Mouse (Mus musculus): Measurements from ENCODE around the gene Cox14. TPM values are rescaled to one million over a fixed set of nuclear protein-coding genes. Genes with fewer than 3 reads are reported as not detected.

The Cox14 gene
- 67.5 and 74.7 TPM in 2 replicates for polyA plus RNA-seq (2015; fragmentation: Nextera tagmentation; extraction: Ambion mirVana)

GRCm38 (mm10) chr15:99725341-99726155, at the start of gene Cox14:
Gene Cox14, plus strand, starts transcription at chr15:99725618.
- peaks cover 20% of the 10 kb centered on the region for H3K36me3 ChIP-seq (replicated peaks)
- H3K4me2 ChIP-seq: peak within 1 kb of the TSS; percentile 85
- peak; percentile 87 for ATAC-seq (ENCODE audit: insufficient read depth)
- H3K9ac ChIP-seq: peak within 1 kb of the TSS; percentile 92
- H3K27ac ChIP-seq (replicated peaks): peak within 1 kb of the TSS; percentile 86
- WGBS (ENCODE audit: insufficient replicate concordance): under 1% methylated on average over 68 of the region's 68 CpGs
- peaks cover 44% of the 10 kb centered on the region for H3K4me1 ChIP-seq (replicated peaks)
- H3K9me3 ChIP-seq (replicated peaks): peaks cover 3% of the 10 kb centered on the region; the same call in 1 of the 2 replicates
- 0 out of 2 replicates have a peak, but pooled peaks cover 4% of the 10 kb centered on the region for H3K27me3 ChIP-seq
- H3K4me3 ChIP-seq (replicated peaks): peak within 1 kb of the TSS; percentile 94

- no peaks in the 10 kb centered on the region for H3K36me3 ChIP-seq (replicated peaks)
- H3K4me2 ChIP-seq: no peak overlapping the region
- no peak for ATAC-seq (ENCODE audit: insufficient read depth)
- H3K27ac ChIP-seq (replicated peaks): no peak overlapping the region
- H3K9me3 ChIP-seq (replicated peaks): no peaks in the 10 kb centered on the region
- H3K4me3 ChIP-seq (replicated peaks): no peak overlapping the region
- no peak overlapping the region for H3K9ac ChIP-seq
- WGBS (ENCODE audit: insufficient replicate concordance): 48% methylated on average over 8 of the region's 8 CpGs
- peaks cover 82% of the 10 kb centered on the region for H3K27me3 ChIP-seq
- H3K4me1 ChIP-seq (replicated peaks): peaks cover 4% of the 10 kb centered on the region; the same call in 1 of the 2 replicates
These were observed 48.3 kb upstream of the Cox14 start for GRCm38 (mm10) chr15:99677089-99677488.

GRCm38 (mm10) chr15:99678063-99678800, 47.2 kb upstream of the Cox14 start:
- no peaks in the 10 kb centered on the region for H3K9me3 ChIP-seq (replicated peaks)
- no peak overlapping the region for H3K4me3 ChIP-seq (replicated peaks)
- peaks cover 71% of the 10 kb centered on the region for H3K27me3 ChIP-seq
- H3K36me3 ChIP-seq (replicated peaks): no peaks in the 10 kb centered on the region
- 8% methylated on average over 13 of the region's 13 CpGs for WGBS (ENCODE audit: insufficient replicate concordance)
- no peak overlapping the region for H3K27ac ChIP-seq (replicated peaks)
- H3K4me1 ChIP-seq (replicated peaks): peaks cover 4% of the 10 kb centered on the region; the same call in 1 of the 2 replicates
- H3K4me2 ChIP-seq: no peak overlapping the region
- no peak overlapping the region for H3K9ac ChIP-seq
- no peak for ATAC-seq (ENCODE audit: insufficient read depth)

- Histone ChIP-seq H3K27me3 (peaks cover 63% of the 10 kb centered on the region), H3K4me2 (no peak overlapping the region), H3K4me1 (replicated peaks) (peaks cover 4% of the 10 kb centered on the region; the same call in 1 of the 2 replicates), H3K4me3 (replicated peaks) (no peak overlapping the region), H3K36me3 (replicated peaks) (no peaks in the 10 kb centered on the region), H3K27ac (replicated peaks) (no peak overlapping the region), H3K9ac (no peak overlapping the region), H3K9me3 (replicated peaks) (no peaks in the 10 kb centered on the region)
- no peak for ATAC-seq (ENCODE audit: insufficient read depth)
- WGBS (ENCODE audit: insufficient replicate concordance): 50% methylated on average over 7 of the region's 7 CpGs
These were observed 46.4 kb upstream of the Cox14 start for GRCm38 (mm10) chr15:99679008-99679407.

GRCm38 (mm10) chr15:99682880-99683279, 42.5 kb upstream of the Cox14 start:
- Histone ChIP-seq H3K27me3 (peaks cover 45% of the 10 kb centered on the region), H3K4me2 (no peak overlapping the region), H3K27ac (replicated peaks) (no peak overlapping the region), H3K4me1 (replicated peaks) (peaks cover 4% of the 10 kb centered on the region; the same call in 1 of the 2 replicates), H3K9me3 (replicated peaks) (no peaks in the 10 kb centered on the region), H3K4me3 (replicated peaks) (no peak overlapping the region), H3K9ac (no peak overlapping the region), H3K36me3 (replicated peaks) (no peaks in the 10 kb centered on the region)
- WGBS (ENCODE audit: insufficient replicate concordance): 69% methylated on average over 7 of the region's 7 CpGs
- no peak for ATAC-seq (ENCODE audit: insufficient read depth)

GRCm38 (mm10) chr15:99684156-99684555, 41.3 kb upstream of the Cox14 start:
- H3K27me3 ChIP-seq: peaks cover 37% of the 10 kb centered on the region
- WGBS (ENCODE audit: insufficient replicate concordance): 66% methylated on average over 5 of the region's 5 CpGs
- H3K9ac ChIP-seq: no peak overlapping the region
- no peak overlapping the region for H3K27ac ChIP-seq (replicated peaks)
- no peaks in the 10 kb centered on the region for H3K9me3 ChIP-seq (replicated peaks)
- no peaks in the 10 kb centered on the region for H3K4me1 ChIP-seq (replicated peaks)
- H3K4me3 ChIP-seq (replicated peaks): no peak overlapping the region
- H3K36me3 ChIP-seq (replicated peaks): no peaks in the 10 kb centered on the region
- no peak for ATAC-seq (ENCODE audit: insufficient read depth)
- H3K4me2 ChIP-seq: no peak overlapping the region

GRCm38 (mm10) chr15:99688712-99689111, 36.7 kb upstream of the Cox14 start:
- peaks cover 58% of the 10 kb centered on the region for H3K27me3 ChIP-seq
- H3K9ac ChIP-seq: no peak overlapping the region
- H3K4me3 ChIP-seq (replicated peaks): no peak overlapping the region
- H3K4me2 ChIP-seq: no peak overlapping the region
- H3K4me1 ChIP-seq (replicated peaks): no peaks in the 10 kb centered on the region
- no peak for ATAC-seq (ENCODE audit: insufficient read depth)
- no peaks in the 10 kb centered on the region for H3K9me3 ChIP-seq (replicated peaks)
- H3K36me3 ChIP-seq (replicated peaks): no peaks in the 10 kb centered on the region
- 6% methylated on average over 4 of the region's 4 CpGs for WGBS (ENCODE audit: insufficient replicate concordance)
- no peak overlapping the region for H3K27ac ChIP-seq (replicated peaks)

GRCm38 (mm10) chr15:99690924-99691323, 34.5 kb upstream of the Cox14 start:
- Histone ChIP-seq H3K4me3 (replicated peaks) (no peak overlapping the region), H3K27me3 (peaks cover 61% of the 10 kb centered on the region), H3K36me3 (replicated peaks) (no peaks in the 10 kb centered on the region), H3K4me2 (no peak overlapping the region), H3K4me1 (replicated peaks) (no peaks in the 10 kb centered on the region), H3K27ac (replicated peaks) (no peak overlapping the region), H3K9ac (no peak overlapping the region), H3K9me3 (replicated peaks) (no peaks in the 10 kb centered on the region)
- ATAC-seq (ENCODE audit: insufficient read depth): no peak
- 16% methylated on average over 4 of the region's 4 CpGs for WGBS (ENCODE audit: insufficient replicate concordance)

GRCm38 (mm10) chr15:99691976-99692375, 33.4 kb upstream of the Cox14 start:
- 48% methylated on average over 9 of the region's 9 CpGs for WGBS (ENCODE audit: insufficient replicate concordance)
- H3K4me3 ChIP-seq (replicated peaks): no peak overlapping the region
- ATAC-seq (ENCODE audit: insufficient read depth): no peak
- H3K9me3 ChIP-seq (replicated peaks): no peaks in the 10 kb centered on the region
- H3K9ac ChIP-seq: no peak overlapping the region
- peaks cover 66% of the 10 kb centered on the region for H3K27me3 ChIP-seq
- H3K27ac ChIP-seq (replicated peaks): no peak overlapping the region
- H3K4me2 ChIP-seq: no peak overlapping the region
- no peaks in the 10 kb centered on the region for H3K36me3 ChIP-seq (replicated peaks)
- no peaks in the 10 kb centered on the region for H3K4me1 ChIP-seq (replicated peaks)

- ATAC-seq (ENCODE audit: insufficient read depth): no peak
- no peak overlapping the region for H3K4me3 ChIP-seq (replicated peaks)
- 16% methylated on average over 2 of the region's 2 CpGs for WGBS (ENCODE audit: insufficient replicate concordance)
These were observed 28.1 kb upstream of the Cox14 start for GRCm38 (mm10) chr15:99697309-99697708.

GRCm38 (mm10) chr15:99698533-99699085, 26.8 kb upstream of the Cox14 start:
- peaks cover 39% of the 10 kb centered on the region for H3K4me1 ChIP-seq (replicated peaks)
- no peaks in the 10 kb centered on the region for H3K9me3 ChIP-seq (replicated peaks)
- no peaks in the 10 kb centered on the region for H3K36me3 ChIP-seq (replicated peaks)
- whole genome bisulfite sequencing (ENCODE audit: insufficient replicate concordance): 33% methylated on average over 20 of the region's 20 CpGs
- H3K27ac ChIP-seq (replicated peaks): no peak overlapping the region
- H3K4me3 ChIP-seq (replicated peaks): no peak overlapping the region
- H3K4me2 ChIP-seq: no peak overlapping the region
- no peak for ATAC-seq (ENCODE audit: insufficient read depth)
- peaks cover 37% of the 10 kb centered on the region for H3K27me3 ChIP-seq
- no peak overlapping the region for H3K9ac ChIP-seq

More at GRCm38 (mm10) chr15:99697309-99697708, 28.1 kb upstream of the Cox14 start:
- no peak overlapping the region for H3K9ac ChIP-seq
- no peaks in the 10 kb centered on the region for H3K36me3 ChIP-seq (replicated peaks)
- no peak overlapping the region for H3K4me2 ChIP-seq
- H3K27ac ChIP-seq (replicated peaks): no peak overlapping the region
- peaks cover 28% of the 10 kb centered on the region for H3K4me1 ChIP-seq (replicated peaks)
- peaks cover 46% of the 10 kb centered on the region for H3K27me3 ChIP-seq
- H3K9me3 ChIP-seq (replicated peaks): no peaks in the 10 kb centered on the region
